Mouse (Mus musculus) retina, postnatal 1 day (tissue): Measurements from ENCODE around the gene Ints5.
"Not testable (repeated sequence)": the region's sequence is repeated elsewhere in the genome, so short reads cannot be mapped to it uniquely, and the experiment has no call there.

Experiments
- DNase-seq: peaks from one replicate; pipeline ENCODE4 v3.0.0-alpha.2; 2012

The Ints5 gene

DNA sequence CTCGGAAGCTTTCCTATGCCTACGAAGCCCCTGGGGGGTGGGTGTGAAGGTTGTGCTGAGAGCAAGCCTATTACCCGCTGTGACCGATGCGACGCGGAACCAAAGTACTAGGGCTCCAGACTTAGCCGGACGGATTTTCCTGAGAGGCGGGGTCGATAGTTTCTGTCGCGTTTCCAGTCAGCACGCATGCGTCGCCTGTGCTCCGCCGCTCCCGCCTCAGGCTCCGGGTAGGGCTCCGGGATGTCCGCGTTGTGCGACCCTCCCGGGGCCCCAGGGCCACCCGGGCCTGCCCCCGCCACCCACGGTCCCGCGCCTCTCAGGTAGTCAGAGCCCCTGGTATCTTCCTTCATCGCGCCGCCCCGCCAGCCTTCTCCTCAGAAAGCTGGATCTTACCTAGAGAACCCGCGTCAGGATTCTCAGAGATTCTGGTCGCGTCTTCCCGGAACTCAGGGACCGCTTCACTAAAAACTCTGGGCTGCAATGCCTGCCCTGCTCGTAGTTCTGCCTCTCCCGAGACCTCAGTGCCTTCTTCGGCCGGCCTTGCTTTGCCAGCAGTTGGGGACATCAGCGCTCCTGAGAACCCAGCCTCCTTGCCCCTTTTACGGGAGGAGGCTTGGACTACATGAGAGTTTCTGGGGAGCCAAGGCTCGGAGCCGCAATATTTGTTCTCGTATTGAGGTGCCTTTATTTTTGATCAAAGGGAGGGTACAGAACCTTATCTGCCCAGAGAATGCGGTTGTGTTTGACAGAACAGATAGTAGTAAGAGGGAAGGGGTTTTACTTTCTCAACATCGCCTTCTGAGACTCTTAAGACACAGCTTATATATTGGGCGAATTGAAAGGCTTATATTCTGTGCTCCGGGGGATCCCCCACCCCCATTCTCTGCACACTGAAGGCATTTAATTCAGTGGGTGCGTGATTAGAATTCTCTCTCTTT lies at the start of gene Ints5:
Gene Ints5, plus strand, starts transcription at position 177 of the 938 bp plus-strand sequence.
- DNase-seq = peak; percentile 94

- peak; percentile 87 for DNase-seq
Observed at GRCm38 (mm10) chr19:8844371-8845129, 48.3 kb upstream of the Ints5 start.

DNA sequence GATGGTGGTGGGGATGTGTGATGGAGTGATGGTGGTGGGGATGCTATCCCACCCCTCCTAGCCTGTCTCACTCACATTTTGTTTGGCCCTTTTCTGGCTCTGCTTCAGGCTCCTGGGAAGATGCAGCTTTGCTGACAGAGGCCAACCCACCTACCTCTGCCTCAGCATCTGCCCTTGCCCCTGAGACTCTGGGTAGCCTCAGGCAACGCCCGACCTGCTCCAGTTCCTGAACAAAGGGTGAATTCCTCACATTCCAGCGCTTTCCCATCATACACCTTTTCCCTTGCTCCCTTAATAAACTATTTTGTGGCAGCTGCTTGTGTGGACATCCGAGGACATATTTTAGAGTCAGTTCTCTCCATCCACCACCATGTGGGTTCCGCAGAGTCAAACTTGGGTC lies 44.4 kb upstream of the Ints5 start:
- no peak for DNase-seq

DNA sequence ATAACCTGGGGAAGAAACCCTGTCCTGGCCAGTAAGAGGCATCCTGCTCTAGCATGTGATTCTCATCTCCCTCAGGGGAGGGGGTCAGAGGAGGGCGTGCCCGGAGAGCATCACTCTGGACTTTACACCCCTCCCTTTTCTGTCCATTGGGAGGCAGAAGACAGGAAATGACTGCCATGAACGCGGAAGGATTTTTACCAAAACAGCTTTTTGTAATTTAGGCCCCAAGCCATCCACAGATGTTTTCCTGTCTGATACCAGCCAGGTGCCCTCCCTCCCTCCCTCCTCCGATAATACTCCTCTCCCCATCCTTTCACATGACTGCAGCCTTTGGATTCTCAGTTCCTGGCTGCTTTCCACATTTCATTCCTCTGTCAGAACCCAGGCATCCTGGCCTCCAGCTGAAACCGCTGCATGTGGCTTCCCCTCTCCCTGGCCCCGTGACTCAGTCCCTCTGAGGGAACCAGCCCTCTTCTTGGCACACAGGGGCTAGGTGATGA lies 42.4 kb upstream of the Ints5 start, which contains the start of gene Lrrn4cl:
Gene Lrrn4cl, plus strand, starts transcription at position 367 of the 500 bp plus-strand sequence.
- DNase-seq = peak; percentile 68

GRCm38 (mm10) chr19:8851639-8852038 lies 41.2 kb upstream of the Ints5 start:
- no peak for DNase-seq

GRCm38 (mm10) chr19:8852236-8852928 lies 40.4 kb upstream of the Ints5 start:
- DNase-seq = no peak

DNA sequence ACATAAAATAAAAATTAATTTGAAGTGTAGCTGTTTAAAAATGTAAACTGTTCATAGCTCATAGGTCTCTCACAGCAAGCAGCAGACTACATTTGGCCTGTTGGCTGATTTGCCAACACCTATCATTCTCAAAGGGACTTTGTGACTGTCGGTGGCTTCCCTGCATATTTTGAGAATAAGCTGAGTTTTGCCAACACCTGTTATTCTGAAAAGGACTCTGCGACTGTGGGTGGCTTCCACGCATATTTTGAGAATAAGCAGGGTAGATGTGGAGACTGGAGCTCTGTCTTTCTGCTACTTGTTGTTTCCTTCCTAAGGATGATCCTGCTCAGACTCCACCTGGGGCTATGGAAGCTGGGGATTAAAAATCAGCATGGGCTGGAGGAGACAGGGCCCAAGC lies 39.7 kb upstream of the Ints5 start:
- DNase-seq = no peak

- peak; percentile 60 for DNase-seq
Observed at GRCm38 (mm10) chr19:8857689-8858088, 35.1 kb upstream of the Ints5 start.

GRCm38 (mm10) chr19:8859018-8859417 lies 33.8 kb upstream of the Ints5 start:
- peak; percentile 29 for DNase-seq

GRCm38 (mm10) chr19:8864265-8864664 lies 28.5 kb upstream of the Ints5 start:
- DNase-seq = no peak

DNA sequence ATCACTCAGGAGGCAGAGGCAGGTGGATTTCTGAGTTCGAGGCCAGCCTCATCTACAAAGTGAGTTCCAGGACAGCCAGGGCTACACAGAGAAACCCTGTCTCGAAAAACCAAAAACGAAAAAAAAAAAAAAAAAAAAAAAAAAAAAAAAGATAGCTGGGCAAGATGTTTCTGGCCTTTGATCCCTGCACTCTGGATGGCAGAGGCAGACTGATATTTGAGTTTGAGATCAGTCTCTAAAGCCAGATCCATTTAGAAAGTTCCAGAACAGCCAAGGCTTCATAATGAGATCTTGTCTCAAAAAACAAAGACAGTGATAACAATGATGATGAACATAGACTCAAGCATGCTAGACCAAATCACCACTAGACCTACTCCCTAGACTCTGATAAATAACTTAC lies 22.4 kb upstream of the Ints5 start:
- not testable (repeated sequence) for DNase-seq

GRCm38 (mm10) chr19:8870838-8871237 lies 22.0 kb upstream of the Ints5 start:
- DNase-seq = peak; percentile 14

- DNase-seq = peak; percentile 99
Observed at GRCm38 (mm10) chr19:8871267-8872186, 21.3 kb upstream of the Ints5 start, which contains the start of gene Ubxn1. TSS of gene Ubxn1 (plus strand) at chr19:8871496.

- no peak for DNase-seq
Observed at GRCm38 (mm10) chr19:8872266-8872840, 20.5 kb upstream of the Ints5 start.

GRCm38 (mm10) chr19:8875031-8875430 lies 17.8 kb upstream of the Ints5 start:
- DNase-seq = no peak

GRCm38 (mm10) chr19:8880311-8881033 lies 12.3 kb upstream of the Ints5 start, which contains the start of gene Uqcc3:
TSS of gene Uqcc3 (minus strand) at chr19:8880923.
- peak; percentile 94 for DNase-seq

- no peak for DNase-seq
Observed at GRCm38 (mm10) chr19:8881034-8881392, 11.8 kb upstream of the Ints5 start.

GRCm38 (mm10) chr19:8883616-8884015 lies 9.2 kb upstream of the Ints5 start, which contains the start of the genes Lbhd1 and Gm49403:
TSS of gene Lbhd1 (plus strand) at chr19:8883732.
TSS of gene Gm49403 (plus strand) at chr19:8883930.
- peak; percentile 86 for DNase-seq

- DNase-seq = no peak
Observed at GRCm38 (mm10) chr19:8886916-8887584, 5.8 kb upstream of the Ints5 start.
